Mouse (Mus musculus): ENCODE results near the gene Kctd5.
"Not testable (repeated sequence)": the region's sequence is repeated elsewhere in the genome, so short reads cannot be mapped to it uniquely, and the experiment has no call there.

Gene Kctd5

GRCm38 (mm10) chr17:24072919-24073696 is at the start of gene Kctd5:
Kctd5 (minus strand) TSS chr17:24073485.
- peak; percentile 94 for DNase-seq

- no peak for DNase-seq
Observed at GRCm38 (mm10) chr17:24119446-24119845, 46.2 kb upstream of the Kctd5 start.

- DNase-seq = no peak
Observed at GRCm38 (mm10) chr17:24113031-24113430, 39.7 kb upstream of the Kctd5 start.

- DNase-seq = no peak
Observed at GRCm38 (mm10) chr17:24111256-24111655, 38.0 kb upstream of the Kctd5 start.

- DNase-seq = peak; percentile 42
Observed at GRCm38 (mm10) chr17:24108896-24109295, 35.6 kb upstream of the Kctd5 start.

- DNase-seq = no peak
Observed at GRCm38 (mm10) chr17:24105111-24105510, 31.8 kb upstream of the Kctd5 start.

GRCm38 (mm10) chr17:24098354-24098753 is 25.1 kb upstream of the Kctd5 start:
- no peak for DNase-seq

- DNase-seq = no peak
Observed at GRCm38 (mm10) chr17:24090575-24090974, 17.3 kb upstream of the Kctd5 start.

GRCm38 (mm10) chr17:24086399-24086798 is 13.1 kb upstream of the Kctd5 start:
- DNase-seq = not testable (repeated sequence)

GRCm38 (mm10) chr17:24084593-24084992 is 11.3 kb upstream of the Kctd5 start:
- DNase-seq = no peak

GRCm38 (mm10) chr17:24077101-24077500 is 3.8 kb upstream of the Kctd5 start:
- no peak for DNase-seq

- no peak for DNase-seq
Observed at GRCm38 (mm10) chr17:24069531-24069930, 3.8 kb downstream of the Kctd5 start.

GRCm38 (mm10) chr17:24068271-24068670 is 5.0 kb downstream of the Kctd5 start:
- DNase-seq = no peak

- DNase-seq = no peak
Observed at GRCm38 (mm10) chr17:24062459-24063155, 10.7 kb downstream of the Kctd5 start.

- DNase-seq = no peak
Observed at GRCm38 (mm10) chr17:24057730-24058245, 15.5 kb downstream of the Kctd5 start.

GRCm38 (mm10) chr17:24056636-24057625 is 16.4 kb downstream of the Kctd5 start:
- no peak for DNase-seq

GRCm38 (mm10) chr17:24049008-24049407 is 24.3 kb downstream of the Kctd5 start:
- DNase-seq = no peak

GRCm38 (mm10) chr17:24048053-24048452 is 25.2 kb downstream of the Kctd5 start:
- DNase-seq = no peak

GRCm38 (mm10) chr17:24046026-24046425 is 27.3 kb downstream of the Kctd5 start:
- no peak for DNase-seq

- no peak for DNase-seq
Observed at GRCm38 (mm10) chr17:24045608-24046007, 27.7 kb downstream of the Kctd5 start.

- DNase-seq = no peak
Observed at GRCm38 (mm10) chr17:24044482-24044881, 28.8 kb downstream of the Kctd5 start.

GRCm38 (mm10) chr17:24037844-24038243 is 35.4 kb downstream of the Kctd5 start, which contains the start of gene Prss27:
Prss27 (plus strand) TSS chr17:24038144.
- no peak for DNase-seq

GRCm38 (mm10) chr17:24037360-24037759 is 35.9 kb downstream of the Kctd5 start:
- DNase-seq = no peak

Data from right cerebral cortex, postnatal 14 days (tissue).